In the genomic region with DNA sequence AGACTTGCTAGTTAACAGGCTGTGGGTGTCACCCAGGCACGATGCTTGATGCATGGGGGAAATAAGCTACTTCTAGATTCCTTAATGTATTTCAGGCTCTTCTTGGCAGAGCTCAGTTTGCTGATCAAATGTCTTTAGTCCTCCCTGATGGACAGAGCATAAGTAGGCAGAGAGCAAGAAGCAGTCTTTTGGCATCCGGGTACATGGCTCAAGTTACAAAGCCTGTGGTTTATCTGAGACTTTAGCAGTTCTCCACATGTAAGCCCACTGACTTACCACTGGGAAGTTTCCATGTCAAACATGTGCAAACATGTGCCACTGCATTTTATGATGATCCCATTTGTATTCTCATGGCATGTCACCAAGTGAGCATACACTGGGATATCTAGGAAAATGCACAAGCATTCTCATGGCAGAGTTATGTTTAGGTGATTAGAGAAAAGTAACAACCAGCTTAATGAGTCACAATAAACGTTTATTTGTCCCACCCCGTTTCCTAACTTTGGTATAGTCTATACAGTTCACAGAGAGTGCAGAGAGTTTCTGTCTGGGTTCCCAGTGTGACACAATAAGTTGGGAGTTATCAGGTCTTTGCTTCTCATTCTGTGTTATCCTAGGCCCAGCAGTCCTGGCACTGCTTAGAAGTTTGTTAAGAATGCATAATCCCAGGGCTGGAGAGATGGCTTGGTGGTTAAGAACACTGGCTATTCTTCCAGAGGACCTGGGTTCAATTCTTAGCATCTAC, we compare ENCODE assay signal across 14 mouse cellular contexts.
"Had no signal": no experiment of that assay in that cellular context is flagged by ENCODE, and none has a peak within 500 bp of the region (broad histone marks: within the 10 kb centered on the region; RNA-seq: fewer than 3 reads in every experiment).

No protein-coding gene starts in this region.

- H3K4me1 ChIP-seq: kidney, embryonic 15.5 days; midbrain, embryonic 10.5 days; neural tube, embryonic 12.5 days; stomach, embryonic 15.5 days had no signal

- H3K27ac ChIP-seq: kidney, embryonic 15.5 days; liver, embryonic 14.5 days; midbrain, embryonic 10.5 days; neural tube, embryonic 12.5 days; stomach, embryonic 15.5 days had no signal

- H3K27me3 ChIP-seq: kidney, embryonic 15.5 days; neural tube, embryonic 12.5 days; stomach, embryonic 15.5 days had no signal

- H3K4me2 ChIP-seq: kidney, embryonic 15.5 days; neural tube, embryonic 12.5 days; stomach, embryonic 15.5 days had no signal

- H3K36me3 ChIP-seq: kidney, embryonic 15.5 days; midbrain, embryonic 10.5 days; neural tube, embryonic 12.5 days; stomach, embryonic 15.5 days had no signal

- H3K4me3 ChIP-seq: kidney, embryonic 15.5 days; midbrain, embryonic 10.5 days; neural tube, embryonic 12.5 days; stomach, embryonic 15.5 days had no signal

- H3K9ac ChIP-seq: kidney, embryonic 15.5 days; liver, embryonic 14.5 days; neural tube, embryonic 12.5 days; stomach, embryonic 15.5 days had no signal

- H3K9me3 ChIP-seq: kidney, embryonic 15.5 days; midbrain, embryonic 10.5 days; neural tube, embryonic 12.5 days; stomach, embryonic 15.5 days had no signal

- DNase-seq: kidney, adult 18-20 months; kidney, postnatal 14 days; lung, adult 18-20 months; lung, postnatal 36 days; midbrain, embryonic 14.5 days; retina, postnatal 1 day; right cerebral cortex, postnatal 4 days; spleen, adult 18-20 months; thymus, postnatal 36 days had no signal
